Mouse (Mus musculus) heart, postnatal 0 days (tissue): ENCODE data around the gene Prkar2a. TPM values are rescaled to one million over a fixed set of nuclear protein-coding genes. Genes with fewer than 3 reads are reported as not detected.

Experiments
- ATAC-seq: fragments of 200-750 bp; cut with Nextera tagmentation; 2 replicates; pipeline ENCODE4 v1.8.0; 2017; ENCODE audit warnings: low read depth, moderate number of reproducible peaks, moderate library complexity; ENCODE audit not compliant: insufficient read depth
- DNase-seq: peaks from one replicate; pipeline ENCODE4 v3.0.0-alpha.2; 2016; ENCODE audit warnings: low spot score
- H3K27ac ChIP-seq: fragments of 300-500 bp; sonication (generic); 2 replicates; pipeline ENCODE4 v1.5.1; 2014; ENCODE audit warnings: low read depth, mild to moderate bottlenecking
- H3K27me3 ChIP-seq: fragments of 300-500 bp; sonication (generic); 2 replicates; pipeline ENCODE4 v1.6.1; 2014; ENCODE audit warnings: low read length, mixed read lengths; ENCODE audit not compliant: control insufficient read depth, insufficient read depth
- H3K36me3 ChIP-seq: fragments of 300-500 bp; sonication (generic); replicated peaks from 2 replicates; pipeline ENCODE4 v1.6.1; 2014; ENCODE audit warnings: low read length, mixed read lengths; ENCODE audit not compliant: control insufficient read depth, insufficient read depth
- H3K4me1 ChIP-seq: fragments of 300-500 bp; sonication (generic); 2 replicates; pipeline ENCODE4 v1.6.1; 2014; ENCODE audit warnings: antibody characterized with exemption; ENCODE audit not compliant: control insufficient read depth, insufficient read depth
- H3K4me2 ChIP-seq: fragments of 300-500 bp; sonication (generic); 2 replicates; pipeline ENCODE4 v1.6.1; 2014; ENCODE audit warnings: low read depth, mild to moderate bottlenecking, low read length, moderate library complexity
- H3K4me3 ChIP-seq: fragments of 300-500 bp; sonication (generic); 2 replicates; pipeline ENCODE4 v1.5.1; 2014; ENCODE audit warnings: low read depth, low read length
- H3K9ac ChIP-seq: fragments of 300-500 bp; sonication (generic); replicated peaks from 2 replicates; pipeline ENCODE4 v1.6.1; 2014; ENCODE audit warnings: low read depth, low read length, mixed read lengths
- H3K9me3 ChIP-seq: fragments of 300-500 bp; sonication (generic); replicated peaks from 2 replicates; pipeline ENCODE4 v1.6.1; 2016; ENCODE audit warnings: low read length; ENCODE audit not compliant: control insufficient read depth
- CTCF ChIP-seq: IDR thresholded peaks from 2 replicates; pipeline ENCODE4 v1.5.1; 2016; ENCODE audit warnings: antibody characterized with exemption, control low read depth, low read depth
- EP300 ChIP-seq: IDR thresholded peaks from 2 replicates; pipeline ENCODE4 v1.6.1; 2016; ENCODE audit warnings: antibody characterized with exemption, low read depth
- WGBS: fragments of 180-500 bp; shearing (Covaris S2); extraction: QIAGEN DNeasy Blood & Tissue Kit; methylation state at CpG from one replicate; pipeline ENCODE4 v1.1.7; 2014; 5-methylcytosine and 5-hydroxymethylcytosine counted together
- polyA plus RNA-seq: library from polyadenylated mRNA; unstranded; fragments of >200 nt; fragmentation: Nextera tagmentation; extraction: Ambion mirVana; gene quantifications from 2 replicates; pipeline ENCODE4 v1.2.1, GENCODE M21; 2015
- total RNA-seq: library from RNA; depleted of rRNA; stranded (reverse); fragments of >200 nt; gene quantifications from 2 replicates; pipeline ENCODE4 v1.2.3, GENCODE M21; 2014; ENCODE audit warnings: low replicate concordance

The Prkar2a gene
- total and polyA plus RNA-seq, 2 experiments from 2014 or later, result 20.7 to 48.2 TPM

DNA sequence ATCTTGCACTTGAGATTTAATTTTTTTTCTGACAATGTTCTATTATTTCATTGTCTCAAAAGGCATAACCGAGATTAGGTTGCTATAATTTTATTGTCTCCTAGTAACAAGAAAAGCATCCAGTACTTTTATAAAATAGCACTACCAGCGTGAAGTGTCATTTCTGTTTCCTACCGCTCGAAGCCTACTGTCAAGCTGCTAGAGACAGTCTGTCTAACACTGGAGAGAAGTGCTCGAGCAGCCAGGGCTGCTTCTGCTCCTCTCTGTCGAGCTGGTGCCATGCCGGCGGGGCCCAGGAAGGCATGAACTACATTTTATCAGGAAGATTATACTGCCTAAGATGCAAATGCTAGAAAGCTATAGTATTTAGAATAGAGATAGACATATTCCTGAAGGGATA, 19.7 kb downstream of the Prkar2a start:
- Histone ChIP-seq H3K9ac (no peak overlapping the region), H3K9me3 (no peaks in the 10 kb centered on the region), H3K27me3 (no peaks in the 10 kb centered on the region), H3K36me3 (no peaks in the 10 kb centered on the region), H3K27ac (no peak overlapping the region), H3K4me3 (no peak overlapping the region), H3K4me1 (0 out of 2 replicates have a peak, but pooled peaks cover 5% of the 10 kb centered on the region), H3K4me2 (no peak overlapping the region)
- DNase-seq (no peak), ATAC-seq (no peak)
- no peak for TF ChIP-seq CTCF
- no peak for TF ChIP-seq EP300
- 81% methylated on average over 8 of the region's 8 CpGs for WGBS

DNA sequence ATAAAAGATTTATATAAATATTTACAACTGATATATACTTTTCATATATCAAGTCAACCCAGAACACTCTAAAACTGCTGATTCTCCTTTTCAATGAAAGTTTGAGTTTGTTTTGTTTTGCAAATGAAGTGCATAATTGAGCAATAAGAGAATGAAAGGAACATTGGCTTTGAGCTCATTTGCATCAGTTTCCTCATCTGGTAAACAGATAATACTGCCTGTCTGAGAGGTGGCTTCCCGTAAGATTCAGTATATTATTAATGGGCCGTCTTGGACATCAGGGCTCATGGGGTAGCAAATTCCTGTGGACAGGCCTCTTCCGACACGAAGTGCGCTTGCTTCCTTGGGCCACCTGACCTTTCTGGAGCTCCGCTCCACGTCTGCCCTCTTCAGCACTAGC, 21.7 kb downstream of the Prkar2a start:
- TF ChIP-seq CTCF, result no peak
- no peak for TF ChIP-seq EP300
- Histone ChIP-seq H3K4me1 (0 out of 2 replicates have a peak, but pooled peaks cover 5% of the 10 kb centered on the region), H3K27ac (no peak overlapping the region), H3K9me3 (no peaks in the 10 kb centered on the region), H3K4me2 (no peak overlapping the region), H3K9ac (no peak overlapping the region), H3K36me3 (no peaks in the 10 kb centered on the region), H3K4me3 (no peak overlapping the region), H3K27me3 (no peaks in the 10 kb centered on the region)
- ATAC-seq, result no peak
- 80% methylated on average over 7 of the region's 7 CpGs for WGBS
- no peak for DNase-seq

DNA sequence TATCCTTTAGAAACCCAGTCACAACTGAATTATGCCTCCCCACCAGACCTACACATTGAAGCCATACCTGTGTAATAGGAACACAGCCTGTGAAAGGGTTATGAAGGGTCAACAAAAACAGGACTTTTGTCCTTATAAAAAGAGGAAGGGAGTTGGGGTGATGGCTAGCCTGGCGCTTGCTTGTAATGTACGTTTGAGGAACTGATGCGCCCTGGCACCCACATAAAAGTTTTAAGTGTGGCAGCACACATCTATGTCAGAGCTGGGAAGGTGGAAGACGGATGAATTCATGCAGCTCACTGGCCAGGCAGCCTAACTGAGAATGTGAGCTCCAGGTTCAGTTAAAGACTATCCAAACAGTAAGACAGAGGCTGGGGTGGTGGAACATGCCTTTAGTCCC, 27.1 kb downstream of the Prkar2a start:
- 0 out of 2 replicates have a peak, but pooled peaks cover 2% of the 10 kb centered on the region for H3K4me1 ChIP-seq
- no peak overlapping the region for H3K9ac ChIP-seq
- ATAC-seq (no peak), DNase-seq (no peak)
- TF ChIP-seq EP300 (no peak), CTCF (no peak)
- no peak overlapping the region for H3K4me2 ChIP-seq
- H3K9me3 ChIP-seq, result no peaks in the 10 kb centered on the region
- H3K27me3 ChIP-seq, result no peaks in the 10 kb centered on the region
- WGBS, result 81% methylated on average over 4 of the region's 4 CpGs
- no peak overlapping the region for H3K4me3 ChIP-seq
- H3K36me3 ChIP-seq, result peaks cover 24% of the 10 kb centered on the region
- H3K27ac ChIP-seq, result no peak overlapping the region

DNA sequence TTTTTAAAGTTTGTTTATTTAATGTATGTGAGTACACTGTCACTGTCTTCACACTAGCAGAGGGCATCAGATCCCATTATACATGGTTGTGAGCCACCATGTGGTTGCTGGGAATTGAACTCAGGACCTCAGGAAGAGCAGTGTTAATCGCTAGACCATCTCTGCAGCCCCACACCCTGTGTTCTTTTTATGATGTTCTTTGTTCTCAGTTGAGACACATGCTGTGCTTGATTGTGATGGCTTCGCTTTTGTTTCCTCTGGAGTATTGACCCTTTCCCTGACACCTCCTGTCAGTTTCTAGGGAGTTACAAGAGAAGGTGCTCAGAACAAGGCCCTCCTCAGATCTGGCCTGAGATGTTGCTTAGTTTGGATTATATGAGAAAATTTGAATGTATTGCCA, 34.6 kb downstream of the Prkar2a start:
- 71% methylated on average over 2 of the region's 2 CpGs for WGBS
- DNase-seq (no peak), ATAC-seq (no peak)
- no peak for TF ChIP-seq CTCF
- Histone ChIP-seq H3K4me1 (no peaks in the 10 kb centered on the region), H3K27ac (no peak overlapping the region), H3K9me3 (no peaks in the 10 kb centered on the region), H3K36me3 (peaks cover 29% of the 10 kb centered on the region), H3K9ac (no peak overlapping the region), H3K4me3 (no peak overlapping the region), H3K4me2 (no peak overlapping the region), H3K27me3 (no peaks in the 10 kb centered on the region)

DNA sequence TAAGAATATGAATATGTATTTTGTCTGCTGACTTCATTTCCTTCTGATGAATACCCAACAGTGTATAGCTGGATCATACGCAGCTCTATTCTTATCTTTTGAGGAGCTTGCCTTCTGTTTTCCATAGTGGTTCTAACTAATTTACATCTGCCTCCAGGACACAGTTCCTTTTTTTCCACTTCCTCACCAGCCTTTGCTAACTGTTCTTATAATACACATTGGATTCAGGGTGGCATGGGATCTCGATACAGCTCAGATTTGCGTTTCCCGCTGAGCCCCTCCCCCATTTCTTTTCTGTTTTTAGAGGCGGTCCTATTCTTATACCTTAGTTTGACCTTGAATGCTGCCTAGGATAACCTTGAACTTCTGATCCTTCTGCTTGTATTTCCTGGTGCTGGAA, 37.0 kb downstream of the Prkar2a start:
- no peak overlapping the region for H3K4me2 ChIP-seq
- no peak for TF ChIP-seq EP300
- no peak for TF ChIP-seq CTCF
- WGBS, result 85% methylated on average over 5 of the region's 5 CpGs

DNA sequence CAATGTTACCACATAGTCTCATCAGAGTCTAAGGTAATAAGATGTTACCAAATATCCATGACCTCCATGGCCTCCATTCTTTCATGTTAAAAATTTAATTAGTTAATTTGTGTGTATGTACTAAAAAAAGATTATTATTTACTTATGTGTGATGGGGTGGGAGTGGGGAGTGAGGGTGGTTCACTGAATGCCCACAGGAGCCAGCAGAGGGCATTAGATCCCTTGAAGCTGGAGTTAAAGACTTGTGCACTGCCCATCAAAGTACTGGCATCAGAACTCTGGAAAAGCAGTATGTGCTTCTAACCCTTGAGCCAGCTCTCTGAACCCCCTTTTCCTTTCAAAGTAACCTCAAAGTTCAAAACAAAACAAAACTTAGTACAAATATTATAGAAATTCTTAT, 39.9 kb downstream of the Prkar2a start:
- Histone ChIP-seq H3K27me3 (no peaks in the 10 kb centered on the region), H3K27ac (no peak overlapping the region), H3K4me2 (no peak overlapping the region), H3K36me3 (peaks cover 21% of the 10 kb centered on the region), H3K9me3 (no peaks in the 10 kb centered on the region), H3K4me1 (no peaks in the 10 kb centered on the region), H3K9ac (no peak overlapping the region), H3K4me3 (no peak overlapping the region)
- TF ChIP-seq EP300, result no peak
- peak; percentile 31; the same call in 1 of the 2 replicates for TF ChIP-seq CTCF
- DNase-seq, result no peak
- no peak for ATAC-seq

More for the DNA sequence above, 37.0 kb downstream of the Prkar2a start:
- no peak for DNase-seq
- no peak overlapping the region for H3K9ac ChIP-seq
- no peaks in the 10 kb centered on the region for H3K27me3 ChIP-seq
- H3K36me3 ChIP-seq, result peaks cover 25% of the 10 kb centered on the region; the same call in 1 of the 2 replicates
- no peak overlapping the region for H3K27ac ChIP-seq
- no peak overlapping the region for H3K4me3 ChIP-seq
- H3K4me1 ChIP-seq, result no peaks in the 10 kb centered on the region
- no peaks in the 10 kb centered on the region for H3K9me3 ChIP-seq
- ATAC-seq, result no peak
